In genomic region chr3:55635542-55636172, GRCm38 (mm10) we compare ENCODE assay signal across 32 mouse cellular contexts.
A peak's percentile ranks its signal among the peaks of the same experiment; 100 is the strongest.
DNase-seq lines count a peak whose midpoint lies in the region; ATAC-seq and TF ChIP-seq lines count a peak whose summit lies in the region.
"Had no signal": no experiment of that assay in that cellular context is flagged by ENCODE, and none has a peak within 500 bp of the region (broad histone marks: within the 10 kb centered on the region; RNA-seq: fewer than 3 reads in every experiment).

No protein-coding gene starts in this region.

- WGBS in kidney, embryonic 16.5 days: 11% methylated on average over 8 of the region's 8 CpGs
- 48% methylated on average over 8 of the region's 8 CpGs for WGBS in neural tube, embryonic 15.5 days
- 45% methylated on average over 8 of the region's 8 CpGs for WGBS in hindbrain, embryonic 16.5 days
- WGBS in midbrain, postnatal 0 days: 57% methylated on average over 8 of the region's 8 CpGs

- no peaks in the 10 kb centered on the region for H3K9me3 ChIP-seq in kidney, embryonic 16.5 days (ENCODE audit: low read length)
- H3K9me3 ChIP-seq in neural tube, embryonic 15.5 days (replicated peaks): no peaks in the 10 kb centered on the region
- H3K9me3 ChIP-seq in hindbrain, embryonic 16.5 days (ENCODE audit: control insufficient read depth, low read length): no peaks in the 10 kb centered on the region
- H3K9me3 ChIP-seq in midbrain, postnatal 0 days (ENCODE audit: low read length): no peaks in the 10 kb centered on the region
- H3K9me3 ChIP-seq: embryonic facial prominence, embryonic 15.5 days; heart, embryonic 12.5 days; hindbrain, embryonic 15.5 days had no signal

- H3K36me3 ChIP-seq in kidney, embryonic 16.5 days (ENCODE audit: insufficient read depth, low read length): no peaks in the 10 kb centered on the region
- H3K36me3 ChIP-seq in neural tube, embryonic 15.5 days: peaks cover 11% of the 10 kb centered on the region; the same call in 1 of the 2 replicates
- H3K36me3 ChIP-seq in hindbrain, embryonic 16.5 days (ENCODE audit: control insufficient read depth, insufficient read depth, low read length): peaks cover 4% of the 10 kb centered on the region
- peaks cover 7% of the 10 kb centered on the region for H3K36me3 ChIP-seq in midbrain, postnatal 0 days (ENCODE audit: insufficient read depth, low read length)
- H3K36me3 ChIP-seq: embryonic facial prominence, embryonic 15.5 days; G1E; heart, embryonic 12.5 days had no signal

- no peak overlapping the region for H3K27ac ChIP-seq in kidney, embryonic 16.5 days (ENCODE audit: low read length)
- H3K27ac ChIP-seq in neural tube, embryonic 15.5 days (replicated peaks): no peak overlapping the region; the same call in 1 of the 2 replicates
- H3K27ac ChIP-seq in hindbrain, embryonic 16.5 days (ENCODE audit: low read depth, low read length): no peak overlapping the region
- H3K27ac ChIP-seq in midbrain, postnatal 0 days (ENCODE audit: low read depth, low read length): peak overlapping the region; percentile 34; the same call in 1 of the 2 replicates
- H3K27ac ChIP-seq: embryonic facial prominence, embryonic 15.5 days; hindbrain, embryonic 15.5 days had no signal

- no peak for DNase-seq in kidney, postnatal 36 days
- DNase-seq in neural tube, embryonic 10.5 days (ENCODE audit: extremely low spot score, low spot score): peak; percentile 37
- DNase-seq in midbrain, postnatal 0 days (ENCODE audit: low spot score): peak; percentile 11
- DNase-seq in ovary, postnatal 36 days (ENCODE audit: low spot score): no peak
- DNase-seq: adrenal gland, adult 2 months; B cell, adult 2 months; cerebellum, adult 11-12 months; cerebellum, postnatal 14 days; gastrocnemius, postnatal 14 days; heart, adult 11 months; heart, postnatal 10 days; kidney, postnatal 4 days; layer of hippocampus, adult 9-11 months; left cerebral cortex, postnatal 4 days; liver, postnatal 0 days; retina, postnatal 1 day; right cerebral cortex, postnatal 25 days; spleen, adult 18-20 months had no signal

- H3K4me1 ChIP-seq in kidney, embryonic 16.5 days (ENCODE audit: insufficient read depth, low read length): peaks cover 4% of the 10 kb centered on the region; the same call in 1 of the 2 replicates
- peaks cover 5% of the 10 kb centered on the region for H3K4me1 ChIP-seq in neural tube, embryonic 15.5 days
- no peaks in the 10 kb centered on the region for H3K4me1 ChIP-seq in hindbrain, embryonic 16.5 days (ENCODE audit: control insufficient read depth, insufficient read depth, low read depth, low read length)
- H3K4me1 ChIP-seq in midbrain, postnatal 0 days (ENCODE audit: insufficient read depth, low read length): peaks cover 8% of the 10 kb centered on the region; the same call in 1 of the 2 replicates
- H3K4me1 ChIP-seq: embryonic facial prominence, embryonic 15.5 days; heart, embryonic 12.5 days had no signal

- H3K4me2 ChIP-seq in kidney, embryonic 16.5 days (replicated peaks; ENCODE audit: low read depth, low read length): no peak overlapping the region
- no peak overlapping the region for H3K4me2 ChIP-seq in neural tube, embryonic 15.5 days
- H3K4me2 ChIP-seq in hindbrain, embryonic 16.5 days (ENCODE audit: low read length): no peak overlapping the region
- no peak overlapping the region for H3K4me2 ChIP-seq in midbrain, postnatal 0 days (ENCODE audit: low read depth, low read length, poor library complexity, severe bottlenecking)
- H3K4me2 ChIP-seq: embryonic facial prominence, embryonic 15.5 days; heart, embryonic 12.5 days; hindbrain, embryonic 15.5 days; liver, embryonic 11.5 days had no signal

- ATAC-seq in kidney, embryonic 16.5 days (ENCODE audit: low FRiP score, low TSS enrichment): peak; percentile 76; the same call in 1 of the 2 replicates
- no peak for ATAC-seq in neural tube, embryonic 15.5 days (ENCODE audit: low FRiP score)
- peak; percentile 44; the same call in 1 of the 2 replicates for ATAC-seq in hindbrain, embryonic 16.5 days
- ATAC-seq in midbrain, postnatal 0 days (ENCODE audit: low FRiP score): 0 out of 2 replicates have a peak, but pooled peaks have one; percentile 45
- ATAC-seq in activated CD4-positive, CD25-positive, alpha-beta regulatory T cell, adult 4 months: no peak
- ATAC-seq: forebrain, embryonic 16.5 days; intestine, postnatal 0 days; liver, postnatal 0 days; lung, postnatal 0 days; Patski had no signal

- no peak overlapping the region for H3K9ac ChIP-seq in kidney, embryonic 16.5 days (replicated peaks; ENCODE audit: low read length)
- no peak overlapping the region for H3K9ac ChIP-seq in neural tube, embryonic 15.5 days (replicated peaks)
- H3K9ac ChIP-seq in hindbrain, embryonic 16.5 days (ENCODE audit: low read depth, low read length): no peak overlapping the region
- H3K9ac ChIP-seq in midbrain, postnatal 0 days (replicated peaks; ENCODE audit: low read length, poor library complexity, severe bottlenecking): no peak overlapping the region
- H3K9ac ChIP-seq: embryonic facial prominence, embryonic 15.5 days; heart, embryonic 12.5 days; hindbrain, embryonic 15.5 days; liver, postnatal 0 days had no signal

- no peaks in the 10 kb centered on the region for H3K27me3 ChIP-seq in kidney, embryonic 16.5 days (ENCODE audit: insufficient read depth, low read length)
- H3K27me3 ChIP-seq in neural tube, embryonic 15.5 days (replicated peaks): no peaks in the 10 kb centered on the region
- H3K27me3 ChIP-seq in hindbrain, embryonic 16.5 days (replicated peaks; ENCODE audit: control insufficient read depth, insufficient read depth, low read length): no peaks in the 10 kb centered on the region
- H3K27me3 ChIP-seq in midbrain, postnatal 0 days (ENCODE audit: insufficient read depth, low read length): no peaks in the 10 kb centered on the region
- H3K27me3 ChIP-seq: CH12.LX; embryonic facial prominence, embryonic 15.5 days; heart, embryonic 12.5 days; hindbrain, embryonic 15.5 days; Patski had no signal

- no peak overlapping the region for H3K4me3 ChIP-seq in kidney, embryonic 16.5 days (ENCODE audit: low read length)
- H3K4me3 ChIP-seq in neural tube, embryonic 15.5 days (replicated peaks): no peak overlapping the region
- H3K4me3 ChIP-seq in hindbrain, embryonic 16.5 days (ENCODE audit: low read length): no peak overlapping the region
- H3K4me3 ChIP-seq in midbrain, postnatal 0 days (ENCODE audit: low read depth, low read length): no peak overlapping the region
- H3K4me3 ChIP-seq: embryonic facial prominence, embryonic 15.5 days; heart, embryonic 12.5 days; hindbrain, embryonic 15.5 days had no signal

- TF ChIP-seq CTCF in midbrain, postnatal 0 days (IDR thresholded peaks at IDR 0.05): no peak

Comparison
In these comparisons a context has a peak if more than half of its experiments do, and no peak if none do; other contexts are left out.
1. ATAC-seq: peak in kidney, embryonic 16.5 days (single experiment), hindbrain, embryonic 16.5 days (single experiment) and midbrain, postnatal 0 days (single experiment); none in neural tube, embryonic 15.5 days (single experiment) and activated CD4-positive, CD25-positive, alpha-beta regulatory T cell, adult 4 months (single experiment).
2. DNase-seq: peak in neural tube, embryonic 10.5 days (single experiment) and midbrain, postnatal 0 days (single experiment); none in kidney, postnatal 36 days (0 of 2) and ovary, postnatal 36 days (single experiment).